Mouse (Mus musculus) forebrain, embryonic 11.5 days (tissue): Measurements from ENCODE around the gene Gatd1. TPM values are rescaled to one million over a fixed set of nuclear protein-coding genes. Genes with fewer than 3 reads are reported as not detected.

ENCODE experiments used
- ATAC-seq: fragments of 200-750 bp; cut with Nextera tagmentation; replicated peaks from 2 replicates; pipeline ENCODE4 v1.8.0; 2017; ENCODE audit warnings: moderate TSS enrichment; ENCODE audit not compliant: low FRiP score
- DNase-seq: peaks from one replicate; pipeline ENCODE4 v3.0.0-alpha.2; 2017; ENCODE audit warnings: low spot score
- H3K27ac ChIP-seq: fragments of 300-500 bp; sonication (generic); 2 replicates; pipeline ENCODE4 v1.5.1; 2014; ENCODE audit warnings: low read depth, low read length
- H3K27me3 ChIP-seq: fragments of 300-500 bp; sonication (generic); 2 replicates; pipeline ENCODE4 v1.6.1; 2014; ENCODE audit warnings: mild to moderate bottlenecking, low read length, mixed read lengths; ENCODE audit not compliant: control insufficient read depth, insufficient read depth
- H3K36me3 ChIP-seq: fragments of 300-500 bp; sonication (generic); 2 replicates; pipeline ENCODE4 v1.6.1; 2014; ENCODE audit warnings: mild to moderate bottlenecking, low read length, moderate library complexity, mixed read lengths; ENCODE audit not compliant: control insufficient read depth, insufficient read depth
- H3K4me1 ChIP-seq: fragments of 300-500 bp; sonication (generic); replicated peaks from 2 replicates; pipeline ENCODE4 v1.6.1; 2014; ENCODE audit warnings: low read length, mixed read lengths; ENCODE audit not compliant: control insufficient read depth, insufficient read depth
- H3K4me2 ChIP-seq: fragments of 300-500 bp; sonication (generic); 2 replicates; pipeline ENCODE4 v1.6.1; 2014; ENCODE audit warnings: low read depth, mild to moderate bottlenecking, low read length, moderate library complexity, mixed read lengths; ENCODE audit not compliant: severe bottlenecking
- H3K4me3 ChIP-seq: fragments of 300-500 bp; sonication (generic); 2 replicates; pipeline ENCODE4 v1.5.1; 2014; ENCODE audit warnings: low read depth, low read length
- H3K9ac ChIP-seq: fragments of 300-500 bp; sonication (generic); 2 replicates; pipeline ENCODE4 v1.6.1; 2014; ENCODE audit warnings: low read length
- H3K9me3 ChIP-seq: fragments of 300-500 bp; sonication (generic); 2 replicates; pipeline ENCODE4 v1.6.1; 2016; ENCODE audit warnings: low read length, mixed read lengths; ENCODE audit not compliant: control insufficient read depth
- WGBS: fragments of 180-500 bp; shearing (Covaris S2); extraction: QIAGEN DNeasy Blood & Tissue Kit; methylation state at CpG from one replicate; pipeline ENCODE4 v1.1.7; 2014; 5-methylcytosine and 5-hydroxymethylcytosine counted together
- polyA plus RNA-seq: library from polyadenylated mRNA; unstranded; fragments of >200 nt; fragmentation: Nextera tagmentation; extraction: Ambion mirVana; gene quantifications from 2 replicates; pipeline ENCODE4 v1.2.1, GENCODE M21; 2014

The Gatd1 gene
- polyA plus RNA-seq, 1 experiment from 2014 or later, result 42.9 TPM

GRCm38 (mm10) chr7:141392552-141393222 lies 21.2 kb downstream of the Gatd1 start:
- DNase-seq, result no peak
- H3K9me3 ChIP-seq, result no peaks in the 10 kb centered on the region
- no peaks in the 10 kb centered on the region for H3K27me3 ChIP-seq
- H3K4me1 ChIP-seq, result peaks cover 5% of the 10 kb centered on the region; the same call in 1 of the 2 replicates
- peak; percentile 6; the same call in 1 of the 2 replicates for ATAC-seq
- H3K9ac ChIP-seq, result peak overlapping the region; percentile 74
- H3K4me3 ChIP-seq, result peak overlapping the region; percentile 59
- WGBS, result 17% methylated on average over 9 of the region's 9 CpGs
- peak overlapping the region; percentile 95 for H3K4me2 ChIP-seq
- no peaks in the 10 kb centered on the region for H3K36me3 ChIP-seq
- peak overlapping the region; percentile 19 for H3K27ac ChIP-seq

- Histone ChIP-seq H3K4me3 (peak within 1 kb of the TSS; percentile 59), H3K4me2 (peak within 1 kb of the TSS; percentile 95), H3K27ac (peak within 1 kb of the TSS; percentile 51), H3K27me3 (no peaks in the 10 kb centered on the region), H3K36me3 (no peaks in the 10 kb centered on the region), H3K4me1 (peaks cover 5% of the 10 kb centered on the region; the same call in 1 of the 2 replicates), H3K9ac (peak within 1 kb of the TSS; percentile 74), H3K9me3 (no peaks in the 10 kb centered on the region)
- peak; percentile 98 for DNase-seq
- WGBS, result under 1% methylated on average over 57 of the region's 57 CpGs
- peak; percentile 93 for ATAC-seq
Measured at GRCm38 (mm10) chr7:141391625-141392551, 22.0 kb downstream of the Gatd1 start, which contains the start of gene Taldo1. Gene Taldo1, plus strand, starts transcription at chr7:141392199.

- Histone ChIP-seq H3K9ac (no peak overlapping the region), H3K4me1 (peaks cover 5% of the 10 kb centered on the region; the same call in 1 of the 2 replicates), H3K4me2 (no peak overlapping the region), H3K27ac (no peak overlapping the region), H3K36me3 (no peaks in the 10 kb centered on the region), H3K4me3 (no peak overlapping the region), H3K27me3 (no peaks in the 10 kb centered on the region), H3K9me3 (no peaks in the 10 kb centered on the region)
- DNase-seq (no peak), ATAC-seq (no peak)
- WGBS, result 61% methylated on average over 9 of the region's 9 CpGs
Measured at GRCm38 (mm10) chr7:141390326-141391259, 23.3 kb downstream of the Gatd1 start.

GRCm38 (mm10) chr7:141388487-141389109 lies 25.3 kb downstream of the Gatd1 start:
- ATAC-seq (no peak), DNase-seq (no peak)
- Histone ChIP-seq H3K4me3 (no peak overlapping the region), H3K9ac (no peak overlapping the region), H3K36me3 (no peaks in the 10 kb centered on the region), H3K4me2 (no peak overlapping the region), H3K4me1 (peaks cover 5% of the 10 kb centered on the region; the same call in 1 of the 2 replicates), H3K27me3 (no peaks in the 10 kb centered on the region), H3K27ac (no peak overlapping the region), H3K9me3 (no peaks in the 10 kb centered on the region)
- 66% methylated on average over 3 of the region's 3 CpGs for WGBS

- DNase-seq, result no peak
- Histone ChIP-seq H3K27ac (no peak overlapping the region), H3K4me3 (no peak overlapping the region), H3K27me3 (no peaks in the 10 kb centered on the region), H3K9ac (no peak overlapping the region), H3K36me3 (no peaks in the 10 kb centered on the region), H3K4me2 (no peak overlapping the region), H3K4me1 (peaks cover 5% of the 10 kb centered on the region; the same call in 1 of the 2 replicates), H3K9me3 (no peaks in the 10 kb centered on the region)
- ATAC-seq, result no peak
- 59% methylated on average over 2 of the region's 2 CpGs for WGBS
Measured at GRCm38 (mm10) chr7:141387807-141388486, 26.0 kb downstream of the Gatd1 start.

- no peak overlapping the region for H3K9ac ChIP-seq
- no peaks in the 10 kb centered on the region for H3K27me3 ChIP-seq
- H3K4me3 ChIP-seq, result no peak overlapping the region
- no peak overlapping the region for H3K27ac ChIP-seq
- no peaks in the 10 kb centered on the region for H3K4me1 ChIP-seq
- H3K36me3 ChIP-seq, result no peaks in the 10 kb centered on the region
- DNase-seq (no peak), ATAC-seq (no peak)
- no peaks in the 10 kb centered on the region for H3K9me3 ChIP-seq
- no peak overlapping the region for H3K4me2 ChIP-seq
- WGBS, result 76% methylated on average over 4 of the region's 4 CpGs
Measured at GRCm38 (mm10) chr7:141381068-141381835, 32.7 kb downstream of the Gatd1 start.

GRCm38 (mm10) chr7:141379584-141379983 lies 34.4 kb downstream of the Gatd1 start:
- H3K9me3 ChIP-seq, result no peaks in the 10 kb centered on the region
- H3K9ac ChIP-seq, result no peak overlapping the region
- no peak for DNase-seq
- H3K27ac ChIP-seq, result no peak overlapping the region
- H3K4me1 ChIP-seq, result no peaks in the 10 kb centered on the region
- 74% methylated on average over 4 of the region's 4 CpGs for WGBS
- no peak overlapping the region for H3K4me3 ChIP-seq
- H3K27me3 ChIP-seq, result no peaks in the 10 kb centered on the region
- ATAC-seq, result no peak
- no peak overlapping the region for H3K4me2 ChIP-seq
- no peaks in the 10 kb centered on the region for H3K36me3 ChIP-seq
